Mouse (Mus musculus) frontal cortex, postnatal 25 days (tissue): ENCODE data around the gene Wdr5.

ENCODE experiments used
- DNase-seq, 2 experiments: peaks; one replicate each; pipeline ENCODE4 v3.0.0; 2022; ENCODE audit warnings: low spot score in 2 of 2

The Wdr5 gene

DNA sequence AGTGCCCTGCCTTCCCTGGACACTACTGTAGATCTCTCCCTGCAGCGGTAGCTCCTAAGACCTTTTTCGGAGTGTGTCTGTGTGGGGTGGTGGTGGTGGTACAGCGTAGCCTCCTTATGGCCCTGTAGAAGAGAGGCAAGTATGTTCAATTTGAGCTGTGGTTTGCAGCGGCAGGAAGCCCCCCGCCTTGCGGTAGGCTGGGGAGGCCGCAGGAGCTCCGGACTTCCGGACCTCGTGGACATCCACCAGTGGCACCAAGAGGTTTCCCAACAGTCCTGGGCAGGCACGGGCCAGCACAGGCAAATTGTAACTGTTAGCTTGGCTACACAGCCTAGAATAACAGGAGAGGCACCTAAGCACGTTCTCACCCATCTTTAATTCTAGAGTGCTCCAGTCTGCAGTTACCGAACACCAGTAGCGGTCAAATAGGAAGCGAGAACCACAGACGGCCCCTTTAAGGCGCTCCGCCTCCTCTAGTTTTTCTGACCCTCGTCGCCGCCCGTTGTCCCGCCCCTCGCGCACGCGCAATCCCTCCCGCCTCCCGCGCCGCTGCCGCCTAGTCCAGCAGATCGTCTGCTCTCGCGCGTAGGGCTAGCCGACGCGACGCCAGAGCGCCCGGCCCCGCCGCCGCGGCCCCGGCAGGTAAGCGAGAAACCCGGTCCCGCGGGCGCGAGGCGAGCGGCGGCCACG is at the start of gene Wdr5:
TSS of gene Wdr5 (plus strand) at position 519 of the 690 bp plus-strand sequence.
- DNase-seq: peak; percentile 94 to 96

DNA sequence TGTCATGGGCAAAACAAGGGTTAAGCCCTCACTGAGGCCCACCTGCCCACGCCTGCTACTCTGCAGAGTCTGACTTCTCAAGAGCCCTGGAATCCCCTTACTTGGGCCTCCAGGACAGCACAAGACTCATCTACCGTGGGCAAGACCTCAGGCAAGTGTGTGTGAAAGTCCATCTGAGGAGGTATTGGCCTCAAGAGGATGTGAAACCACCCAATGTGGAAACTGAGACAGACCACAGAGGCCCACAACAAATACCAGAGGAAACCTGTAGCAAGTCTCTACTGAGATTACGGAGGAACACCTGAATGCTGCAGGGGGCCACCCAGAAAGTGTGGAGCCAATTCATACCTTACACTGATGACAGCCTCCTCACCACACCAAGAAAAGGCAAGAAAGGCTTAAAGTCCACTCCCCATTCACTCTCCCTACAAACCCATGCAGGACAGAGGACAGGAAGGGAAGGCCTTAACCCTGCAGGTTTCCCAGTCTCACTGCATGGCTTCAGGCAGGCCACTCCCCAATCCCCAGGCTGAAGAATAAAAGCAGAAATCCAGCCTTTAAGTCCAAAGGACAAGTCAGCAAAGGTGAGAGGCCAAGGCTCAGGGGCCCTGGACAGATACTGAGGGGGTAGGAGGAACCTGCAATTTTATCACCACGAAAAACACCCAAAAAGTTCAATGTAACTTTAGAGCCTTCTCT is 45.5 kb upstream of the Wdr5 start:
- DNase-seq: no peak

GRCm38 (mm10) chr2:27469991-27470355 is 45.0 kb upstream of the Wdr5 start:
- DNase-seq: no peak

DNA sequence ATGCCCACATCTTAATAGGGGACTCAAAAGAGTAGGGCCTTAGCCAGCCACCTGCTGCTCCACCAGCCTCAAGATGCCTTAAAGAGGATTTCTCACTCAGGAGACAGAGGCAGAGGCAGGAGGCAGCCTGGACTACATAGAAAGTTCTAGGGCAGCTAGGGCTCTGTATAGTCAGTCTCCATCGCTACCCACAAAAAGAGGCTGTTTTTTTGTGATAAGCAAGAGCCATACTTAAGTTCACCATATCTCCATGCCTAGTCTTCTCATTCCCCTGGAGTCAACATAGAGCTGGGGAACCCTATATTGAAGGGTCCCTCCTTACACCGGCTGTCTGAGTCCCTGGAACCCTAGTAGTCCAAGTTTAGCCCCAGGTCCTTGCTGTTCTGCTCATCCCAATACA is 44.4 kb upstream of the Wdr5 start:
- no peak for DNase-seq

DNA sequence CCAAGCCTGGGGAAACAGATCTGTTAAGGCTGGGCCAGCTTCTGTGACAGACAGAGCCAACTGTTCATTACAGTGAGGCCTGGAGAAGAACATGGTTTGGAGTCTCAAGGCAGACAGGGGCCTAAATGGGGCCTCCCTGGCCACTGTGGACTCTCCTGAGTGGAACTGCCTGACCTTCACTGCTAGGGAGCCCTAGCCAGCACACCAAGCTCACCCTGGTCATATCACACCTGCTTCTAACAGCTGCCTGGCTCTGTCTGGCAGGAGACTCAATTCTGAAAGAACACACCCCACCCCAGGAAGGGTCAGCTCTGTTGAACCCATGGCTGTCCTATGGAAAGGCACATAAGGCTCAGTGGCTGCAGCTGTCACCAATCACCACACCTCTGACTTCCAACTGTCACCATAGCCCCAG is 43.8 kb upstream of the Wdr5 start:
- DNase-seq: no peak

DNA sequence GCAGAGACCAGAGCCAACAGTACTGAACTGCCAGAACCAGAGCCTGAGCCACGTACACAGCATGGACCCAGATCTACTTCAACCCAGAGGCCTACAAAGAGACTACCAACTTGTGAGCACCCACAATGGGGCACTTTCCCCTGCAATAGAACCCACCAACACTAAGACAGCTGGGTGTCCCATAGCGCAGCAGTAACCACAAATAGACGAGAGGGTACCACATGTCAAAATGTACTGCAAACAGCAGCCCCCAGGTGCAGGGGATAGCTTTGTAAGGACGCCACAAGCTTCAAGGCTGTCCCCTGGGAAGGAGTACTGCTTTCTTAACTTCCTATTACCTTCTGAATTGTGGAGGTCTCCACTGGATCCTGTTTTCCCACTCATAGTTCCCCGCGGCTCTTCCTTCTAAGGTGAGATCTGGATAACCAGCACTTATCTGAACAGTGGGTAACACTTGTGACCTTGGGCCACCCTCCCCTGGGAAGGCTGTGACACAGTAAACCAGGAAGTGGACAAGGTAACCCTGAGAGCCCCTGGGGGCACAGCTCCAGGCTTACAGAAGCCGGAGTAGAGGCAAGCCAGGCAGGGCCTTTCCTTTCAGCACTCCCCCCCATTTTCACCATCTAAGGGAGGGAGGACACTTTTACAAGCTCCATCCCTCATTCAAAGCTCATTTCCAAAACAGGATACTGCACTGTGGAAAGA is 41.7 kb upstream of the Wdr5 start:
- no peak for DNase-seq

DNA sequence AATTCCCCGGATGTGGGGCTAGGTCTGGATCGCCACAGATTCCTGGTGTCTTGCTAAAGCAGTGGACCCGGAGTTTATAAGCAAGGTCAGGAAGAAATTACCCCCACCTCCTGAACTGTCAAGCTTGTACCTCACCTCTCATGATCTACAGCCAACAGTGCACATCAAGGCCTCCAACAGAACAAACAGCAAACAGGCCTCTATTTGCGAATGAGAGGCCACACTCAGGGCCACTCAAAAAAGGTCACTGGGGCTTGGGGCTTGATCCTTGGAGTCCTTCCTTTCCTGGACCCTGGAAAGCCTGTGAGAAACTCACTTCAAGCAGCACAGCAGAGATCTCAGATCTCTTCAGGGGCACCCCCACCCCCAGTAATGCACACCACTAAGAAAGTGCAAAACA is 41.0 kb upstream of the Wdr5 start:
- no peak for DNase-seq

DNA sequence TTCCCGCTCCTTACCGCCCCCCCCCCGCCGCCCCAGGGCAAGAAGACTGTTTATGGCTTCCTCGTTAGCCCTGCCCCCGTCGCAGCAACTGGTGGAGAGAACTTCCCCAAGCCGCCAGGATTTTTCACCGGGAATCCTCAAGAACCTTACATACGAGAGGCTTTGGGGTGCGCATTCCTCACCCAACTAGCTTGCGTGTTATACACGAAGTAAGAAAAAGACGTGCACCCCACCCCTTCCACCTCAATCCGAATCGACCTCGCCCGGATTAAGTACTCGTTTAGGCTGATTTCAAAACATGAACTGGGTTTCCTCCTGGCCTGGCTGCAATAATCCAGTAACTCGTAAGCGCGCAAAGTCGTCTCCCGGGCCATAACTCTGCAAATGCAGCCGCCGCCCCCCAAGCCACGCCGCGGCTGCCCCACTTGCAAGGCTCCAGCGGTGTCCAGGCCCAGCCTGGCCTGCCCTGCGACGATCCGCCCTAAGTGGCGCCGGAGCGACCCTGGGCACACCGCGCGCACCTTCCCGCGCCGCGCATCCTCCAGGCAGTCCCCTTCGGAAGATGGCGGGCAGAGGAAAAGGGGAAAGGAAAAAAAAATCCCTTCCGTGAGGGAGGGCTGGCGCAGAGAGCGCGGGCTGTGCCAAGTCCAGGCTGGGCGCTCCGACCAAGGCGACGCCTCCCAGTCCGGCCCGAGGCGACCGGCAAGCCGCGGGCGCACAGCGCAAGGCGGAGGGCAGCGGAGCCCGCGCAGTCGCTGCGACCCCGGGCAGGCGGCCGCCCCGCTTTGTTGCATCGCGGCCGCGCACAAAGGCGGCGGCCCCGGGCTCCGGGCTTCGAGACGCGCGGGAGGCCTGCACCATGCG is 40.1 kb upstream of the Wdr5 start:
- no peak for DNase-seq

DNA sequence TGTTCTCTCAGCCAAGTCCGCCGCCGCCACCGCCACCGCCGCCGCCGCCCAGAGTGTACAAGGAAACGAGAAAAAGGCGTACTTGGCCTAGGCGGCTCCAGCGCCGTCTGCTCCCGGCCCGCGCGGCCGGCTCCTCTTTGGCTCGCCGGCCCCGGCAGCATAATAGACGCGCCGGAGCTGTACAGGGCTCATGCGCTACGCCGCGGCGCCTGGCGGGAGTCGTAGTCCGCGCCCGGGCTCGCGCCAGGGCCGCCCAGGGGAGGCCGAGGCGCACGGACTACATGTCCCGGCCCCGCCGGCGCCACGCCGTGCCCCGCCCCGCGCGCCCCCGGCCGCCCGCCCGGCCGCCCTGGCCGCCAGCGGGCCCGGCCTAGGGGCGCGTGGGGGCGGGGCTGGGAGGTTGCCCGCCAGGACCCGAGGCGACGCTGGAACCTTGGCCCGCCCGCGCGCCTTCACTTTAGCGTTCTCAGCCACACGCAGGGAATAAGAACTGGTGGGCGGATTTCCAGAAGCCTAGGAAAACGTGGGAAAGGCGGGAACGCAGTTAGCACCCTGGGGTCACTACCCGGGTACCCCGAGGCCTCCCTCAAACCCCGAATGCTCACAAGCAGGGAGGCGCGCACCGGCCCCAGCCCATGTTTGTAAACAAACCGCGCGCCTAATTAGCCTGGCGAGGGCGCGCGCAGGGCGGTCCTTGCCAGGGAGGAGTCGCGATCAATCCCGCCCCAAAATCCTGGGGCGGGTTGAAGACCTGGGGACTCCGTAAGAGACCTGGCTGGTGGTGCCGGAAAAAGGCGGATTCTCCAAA is 39.3 kb upstream of the Wdr5 start:
- peak; percentile 78 to 83 for DNase-seq

DNA sequence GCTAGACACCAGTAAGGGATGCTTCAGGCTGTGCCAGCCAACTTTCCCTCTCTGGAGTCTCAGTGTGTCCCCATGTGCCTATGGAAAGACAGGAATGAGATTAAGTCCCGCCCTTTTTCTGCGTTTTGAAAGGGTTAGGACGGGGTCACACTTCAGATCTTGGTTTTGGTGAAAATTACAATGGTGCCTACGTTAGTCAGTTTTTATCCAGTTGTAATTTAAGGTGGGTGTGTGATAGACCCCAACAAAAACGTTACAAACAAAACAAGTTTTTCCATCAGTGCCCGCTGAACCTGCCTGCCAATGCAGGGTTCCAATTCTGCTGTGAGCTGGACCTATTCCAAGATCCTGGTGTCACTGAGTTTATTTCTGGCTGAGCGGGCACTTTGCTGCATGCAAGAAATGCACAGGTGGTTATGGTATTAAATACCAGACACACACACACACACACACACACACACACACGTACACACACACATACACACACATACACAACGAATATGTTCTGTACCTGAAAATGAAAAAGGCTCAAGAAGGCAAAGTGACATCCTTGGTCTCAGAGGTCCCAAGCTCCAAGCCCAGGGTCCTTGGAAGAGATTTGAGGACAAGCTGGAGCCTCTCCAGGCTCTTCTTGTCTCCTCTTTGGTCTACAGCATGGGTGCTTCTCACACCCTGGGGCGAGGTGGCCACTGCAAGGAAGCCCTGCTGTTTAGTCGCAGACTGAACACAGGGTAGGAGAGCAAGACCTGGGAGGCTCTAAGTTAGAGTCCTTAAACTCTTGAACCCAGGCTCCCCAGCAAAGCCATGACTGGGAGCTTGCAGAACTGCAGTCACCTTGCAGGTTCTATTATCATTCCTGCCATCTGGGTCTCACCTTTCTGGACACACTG is 38.4 kb upstream of the Wdr5 start:
- DNase-seq: no peak

DNA sequence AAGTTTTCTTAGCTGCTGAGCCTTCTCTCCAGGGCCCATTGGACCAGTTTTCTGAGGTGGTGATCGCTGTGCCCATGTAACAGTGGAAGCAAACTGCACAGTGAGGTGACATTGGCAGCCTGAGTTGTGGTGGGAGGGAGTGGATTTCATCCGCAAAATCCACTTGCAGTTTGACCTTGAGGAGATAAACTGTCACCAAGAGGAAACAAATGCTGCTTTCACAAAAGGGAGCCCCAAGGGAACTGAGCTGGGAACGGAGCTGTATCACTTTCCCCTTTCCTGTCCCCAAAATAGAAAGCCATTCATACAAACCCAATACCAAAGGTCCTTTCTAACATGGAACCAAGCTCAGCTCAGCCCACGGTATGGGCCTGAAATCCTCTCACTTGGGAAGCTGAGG is 35.1 kb upstream of the Wdr5 start:
- DNase-seq: no peak

DNA sequence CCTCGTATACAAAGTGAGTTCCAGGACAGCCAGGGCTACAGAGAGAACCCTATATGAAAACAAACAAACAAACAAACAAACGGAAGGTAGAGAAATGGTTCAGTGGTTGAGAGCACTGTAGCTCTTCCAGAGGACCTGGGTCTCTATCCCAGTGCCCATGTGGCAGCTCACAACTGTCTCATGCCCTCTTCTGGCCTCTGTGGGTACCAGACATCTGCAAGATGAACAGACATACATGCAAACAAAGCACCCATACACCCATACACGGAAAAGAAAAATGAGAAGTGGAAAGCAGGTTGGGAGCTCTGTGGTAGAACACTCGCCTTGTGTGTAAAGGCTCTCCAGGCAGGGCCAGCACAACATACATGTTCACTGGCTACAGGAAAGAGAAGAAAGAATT is 34.6 kb upstream of the Wdr5 start:
- no peak for DNase-seq

GRCm38 (mm10) chr2:27482265-27482861 is 32.6 kb upstream of the Wdr5 start:
- DNase-seq: no peak

DNA sequence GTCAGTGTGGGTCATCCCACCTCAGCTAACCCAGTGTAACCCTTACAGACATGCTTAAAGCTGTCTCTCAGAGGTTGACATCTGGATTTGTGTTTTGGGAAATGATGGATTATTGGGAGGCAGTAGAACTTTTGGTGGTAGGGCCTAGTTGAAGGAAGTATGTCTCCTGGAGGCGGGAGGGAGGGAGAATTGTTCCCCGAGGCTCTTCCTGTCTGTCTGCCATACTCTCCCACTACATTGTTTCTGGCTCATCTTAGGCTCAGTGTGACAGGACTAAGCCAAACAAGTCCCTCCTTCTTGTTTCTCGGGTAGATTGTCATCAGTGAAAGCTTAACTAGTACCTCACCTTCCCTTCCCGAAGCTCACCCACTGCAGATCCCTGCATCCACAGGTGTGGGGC is 28.2 kb upstream of the Wdr5 start:
- DNase-seq: no peak

- no peak for DNase-seq
Observed at GRCm38 (mm10) chr2:27487336-27488049, 27.5 kb upstream of the Wdr5 start.

GRCm38 (mm10) chr2:27488362-27488761 is 26.6 kb upstream of the Wdr5 start:
- no peak for DNase-seq

DNA sequence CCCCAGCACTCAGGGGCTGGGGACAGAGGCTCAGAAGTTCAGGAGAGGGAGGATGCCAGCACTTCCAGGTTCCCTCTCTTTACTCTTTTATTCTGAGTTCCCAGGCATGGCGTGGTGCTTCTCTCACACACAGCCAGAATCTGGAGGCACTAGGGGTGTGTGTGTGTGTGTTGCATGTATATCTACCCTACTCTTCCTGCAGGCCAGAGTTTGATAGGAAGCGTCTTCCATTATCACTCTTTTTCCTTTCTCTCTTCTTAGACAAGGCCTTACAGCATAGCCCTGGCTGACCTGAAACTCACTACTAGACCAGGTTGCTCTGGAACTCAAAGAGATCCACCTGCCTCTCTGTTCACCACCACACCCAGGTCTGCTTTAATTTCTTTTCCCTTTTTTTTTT is 24.0 kb upstream of the Wdr5 start:
- no peak for DNase-seq

DNA sequence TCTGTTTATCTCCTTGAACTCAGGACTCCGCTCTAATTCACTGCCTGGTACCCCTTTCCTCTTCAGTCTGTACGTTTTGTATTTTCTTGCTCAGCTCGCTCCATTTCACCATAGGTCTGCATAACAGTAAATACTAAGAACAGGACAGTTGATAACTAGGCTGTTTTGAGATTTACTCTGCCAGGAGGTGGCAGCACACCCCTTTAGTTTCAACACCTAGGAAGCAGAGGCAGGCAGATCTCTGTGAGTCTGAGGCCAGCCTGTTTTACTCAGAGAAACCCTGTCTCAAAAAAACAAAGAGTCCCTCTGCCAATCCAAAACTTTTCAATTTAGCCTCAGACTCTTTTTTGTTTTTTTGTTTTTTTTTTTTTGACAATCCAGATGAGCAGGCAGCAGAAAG is 21.0 kb upstream of the Wdr5 start:
- DNase-seq: no peak

DNA sequence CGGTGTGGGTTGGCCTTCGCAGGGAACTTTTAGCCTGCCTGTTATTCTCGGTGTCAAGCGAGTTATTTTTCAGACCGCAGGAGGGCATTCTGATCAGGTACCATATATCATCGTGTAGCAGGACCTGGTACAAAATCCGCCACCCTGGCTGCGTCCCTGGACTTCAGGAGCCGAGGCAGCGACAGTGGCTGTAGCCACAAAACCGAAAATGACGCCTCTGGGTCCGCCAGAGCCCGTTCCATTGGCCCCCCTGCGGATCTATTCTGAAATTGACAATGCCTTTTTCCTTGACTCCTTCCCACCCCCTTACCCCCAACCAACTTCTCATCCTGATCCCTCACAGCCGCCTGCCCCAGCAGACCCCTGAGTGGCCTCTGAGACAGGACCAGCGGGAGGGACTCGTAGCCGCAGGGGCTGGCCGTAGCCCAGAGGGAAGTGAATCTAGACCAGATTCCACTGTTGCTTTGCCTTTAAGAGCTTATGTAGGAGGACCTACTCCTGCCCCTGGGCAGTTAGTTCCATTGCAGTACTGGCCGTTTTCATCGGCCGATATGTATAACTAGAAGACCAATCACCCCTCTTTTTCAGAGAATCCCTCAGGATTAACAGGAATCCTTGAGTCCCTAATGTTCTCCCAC is 18.4 kb upstream of the Wdr5 start:
- DNase-seq: no peak
